Mouse (Mus musculus): ENCODE results near the gene Lrrc74a.

The Lrrc74a gene

GRCm38 (mm10) chr12:86734319-86734810 is at the start of gene Lrrc74a:
TSS of gene Lrrc74a (plus strand) at chr12:86734369.
- no peak for ATAC-seq (ENCODE audit: insufficient number of reproducible peaks, low FRiP score, low TSS enrichment)

GRCm38 (mm10) chr12:86685275-86685674 is 48.9 kb upstream of the Lrrc74a start:
- no peak for ATAC-seq (ENCODE audit: insufficient number of reproducible peaks, low FRiP score, low TSS enrichment)

- no peak for ATAC-seq (ENCODE audit: insufficient number of reproducible peaks, low FRiP score, low TSS enrichment)
Measured at GRCm38 (mm10) chr12:86686551-86687330, 47.4 kb upstream of the Lrrc74a start.

GRCm38 (mm10) chr12:86687445-86687955 is 46.7 kb upstream of the Lrrc74a start:
- ATAC-seq (ENCODE audit: insufficient number of reproducible peaks, low FRiP score, low TSS enrichment), result no peak

GRCm38 (mm10) chr12:86687971-86688573 is 46.1 kb upstream of the Lrrc74a start:
- ATAC-seq (ENCODE audit: insufficient number of reproducible peaks, low FRiP score, low TSS enrichment), result no peak

- no peak for ATAC-seq (ENCODE audit: insufficient number of reproducible peaks, low FRiP score, low TSS enrichment)
Measured at GRCm38 (mm10) chr12:86688917-86689316, 45.3 kb upstream of the Lrrc74a start.

GRCm38 (mm10) chr12:86690700-86691485 is 43.3 kb upstream of the Lrrc74a start:
- no peak for ATAC-seq (ENCODE audit: insufficient number of reproducible peaks, low FRiP score, low TSS enrichment)

- ATAC-seq (ENCODE audit: insufficient number of reproducible peaks, low FRiP score, low TSS enrichment), result no peak
Measured at GRCm38 (mm10) chr12:86692471-86693356, 41.5 kb upstream of the Lrrc74a start.

GRCm38 (mm10) chr12:86693389-86693788 is 40.8 kb upstream of the Lrrc74a start:
- no peak for ATAC-seq (ENCODE audit: insufficient number of reproducible peaks, low FRiP score, low TSS enrichment)

- ATAC-seq (ENCODE audit: insufficient number of reproducible peaks, low FRiP score, low TSS enrichment), result no peak
Measured at GRCm38 (mm10) chr12:86694441-86694840, 39.7 kb upstream of the Lrrc74a start.

- ATAC-seq (ENCODE audit: insufficient number of reproducible peaks, low FRiP score, low TSS enrichment), result no peak
Measured at GRCm38 (mm10) chr12:86697996-86698395, 36.2 kb upstream of the Lrrc74a start.

GRCm38 (mm10) chr12:86698537-86698936 is 35.6 kb upstream of the Lrrc74a start:
- ATAC-seq (ENCODE audit: insufficient number of reproducible peaks, low FRiP score, low TSS enrichment), result no peak

GRCm38 (mm10) chr12:86699965-86700926 is 33.9 kb upstream of the Lrrc74a start:
- peak; percentile 84 for ATAC-seq (ENCODE audit: insufficient number of reproducible peaks, low FRiP score, low TSS enrichment)

- ATAC-seq (ENCODE audit: insufficient number of reproducible peaks, low FRiP score, low TSS enrichment), result no peak
Measured at GRCm38 (mm10) chr12:86700927-86701310, 33.2 kb upstream of the Lrrc74a start.

- ATAC-seq (ENCODE audit: insufficient number of reproducible peaks, low FRiP score, low TSS enrichment), result 0 out of 2 replicates have a peak, but pooled peaks have one; percentile 7
Measured at GRCm38 (mm10) chr12:86701491-86701890, 32.7 kb upstream of the Lrrc74a start.

GRCm38 (mm10) chr12:86702690-86703089 is 31.5 kb upstream of the Lrrc74a start:
- ATAC-seq (ENCODE audit: insufficient number of reproducible peaks, low FRiP score, low TSS enrichment), result no peak

- ATAC-seq (ENCODE audit: insufficient number of reproducible peaks, low FRiP score, low TSS enrichment), result no peak
Measured at GRCm38 (mm10) chr12:86705843-86706242, 28.3 kb upstream of the Lrrc74a start.

GRCm38 (mm10) chr12:86714026-86714425 is 20.1 kb upstream of the Lrrc74a start:
- no peak for ATAC-seq (ENCODE audit: insufficient number of reproducible peaks, low FRiP score, low TSS enrichment)

GRCm38 (mm10) chr12:86715401-86715800 is 18.8 kb upstream of the Lrrc74a start:
- ATAC-seq (ENCODE audit: insufficient number of reproducible peaks, low FRiP score, low TSS enrichment), result no peak
